Mouse (Mus musculus) thymus, postnatal 25 days (tissue): ENCODE data around the gene Sp8.

Source experiments
- DNase-seq: peaks from one replicate; pipeline ENCODE4 v3.0.0; 2022

Gene Sp8

GRCm38 (mm10) chr12:118846221-118846620 lies at the start of gene Sp8:
Gene Sp8 (plus strand): TSS chr12:118846329.
- no peak for DNase-seq

- no peak for DNase-seq
These were observed 34.7 kb upstream of the Sp8 start for GRCm38 (mm10) chr12:118811328-118811961.

GRCm38 (mm10) chr12:118814561-118814960 lies 31.6 kb upstream of the Sp8 start:
- no peak for DNase-seq

GRCm38 (mm10) chr12:118816156-118816555 lies 30.0 kb upstream of the Sp8 start:
- no peak for DNase-seq

- no peak for DNase-seq
These were observed 16.2 kb upstream of the Sp8 start for GRCm38 (mm10) chr12:118829881-118830280.

GRCm38 (mm10) chr12:118836411-118837341 lies 9.5 kb upstream of the Sp8 start:
- no peak for DNase-seq

GRCm38 (mm10) chr12:118837361-118837760 lies 8.8 kb upstream of the Sp8 start:
- DNase-seq, result no peak

GRCm38 (mm10) chr12:118838260-118838659 lies 7.9 kb upstream of the Sp8 start:
- no peak for DNase-seq

- no peak for DNase-seq
These were observed 6.7 kb upstream of the Sp8 start for GRCm38 (mm10) chr12:118839398-118839797.

GRCm38 (mm10) chr12:118840301-118840700 lies 5.8 kb upstream of the Sp8 start:
- no peak for DNase-seq

- no peak for DNase-seq
These were observed 5.3 kb upstream of the Sp8 start for GRCm38 (mm10) chr12:118840861-118841260.

GRCm38 (mm10) chr12:118841381-118841922 lies 4.7 kb upstream of the Sp8 start:
- no peak for DNase-seq

- DNase-seq, result no peak
These were observed 4.1 kb upstream of the Sp8 start for GRCm38 (mm10) chr12:118841971-118842550.

GRCm38 (mm10) chr12:118842671-118843411 lies 3.3 kb upstream of the Sp8 start:
- no peak for DNase-seq

- no peak for DNase-seq
These were observed 2.0 kb upstream of the Sp8 start for GRCm38 (mm10) chr12:118844111-118844510.

- DNase-seq, result no peak
These were observed 1.3 kb upstream of the Sp8 start for GRCm38 (mm10) chr12:118844841-118845240.

GRCm38 (mm10) chr12:118845351-118845750 lies 778 bp upstream of the Sp8 start:
- no peak for DNase-seq

GRCm38 (mm10) chr12:118846649-118847321 lies 656 bp downstream of the Sp8 start:
- DNase-seq, result no peak

- DNase-seq, result no peak
These were observed 1.3 kb downstream of the Sp8 start for GRCm38 (mm10) chr12:118847381-118847780.

- no peak for DNase-seq
These were observed 1.8 kb downstream of the Sp8 start for GRCm38 (mm10) chr12:118847861-118848495.

- no peak for DNase-seq
These were observed 2.5 kb downstream of the Sp8 start for GRCm38 (mm10) chr12:118848496-118849202.
